Mouse (Mus musculus) cerebellum, adult 2 months (tissue): ENCODE data around the gene Cstad.

Experiments
- CTCF ChIP-seq: fragments of 200-500 bp; IDR thresholded peaks from 2 replicates; pipeline ENCODE4 v1.5.1; 2011; ENCODE audit warnings: low read depth, mild to moderate bottlenecking, control low read depth, low read length, moderate library complexity, borderline replicate concordance; ENCODE audit not compliant: insufficient read depth
- POLR2A ChIP-seq: fragments of 200-500 bp; IDR thresholded peaks from 2 replicates; pipeline ENCODE4 v1.6.1; 2011; ENCODE audit warnings: low read length, control low read depth, borderline replicate concordance; ENCODE audit not compliant: insufficient read depth

DNA sequence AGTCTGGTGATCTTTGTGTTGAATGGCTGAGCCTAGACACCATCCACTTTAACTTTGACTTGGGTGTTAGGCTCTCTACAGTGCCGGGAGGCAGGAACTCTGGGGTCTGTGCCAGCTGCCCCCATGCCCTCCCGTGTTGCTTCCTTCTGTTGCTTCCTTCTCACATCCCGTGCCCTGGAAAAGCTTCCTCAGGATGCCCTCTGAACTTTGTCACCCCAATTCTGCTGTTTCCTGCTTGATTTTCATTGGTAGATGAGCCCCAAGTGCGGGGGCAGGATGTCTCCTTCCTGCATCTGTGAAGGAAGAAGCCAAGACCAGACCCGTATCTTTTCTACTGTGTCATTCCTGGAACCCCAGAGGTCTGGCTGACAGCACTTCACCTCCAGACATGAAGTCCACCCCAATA, 41.4 kb downstream of the Cstad start:
- TF ChIP-seq CTCF (no peak), POLR2A (no peak)
